Mouse (Mus musculus) bone marrow macrophage, adult 2 months (primary cell): ENCODE measurements around the gene Pou6f2. TPM values are rescaled to one million over a fixed set of nuclear protein-coding genes. Genes with fewer than 3 reads are reported as not detected.

Experiments used
- H3K27ac ChIP-seq: 2 replicates; pipeline ENCODE4 v1.5.1; 2012; ENCODE audit warnings: low read depth, low read length; ENCODE audit not compliant: insufficient read depth
- H3K4me1 ChIP-seq: 2 replicates; pipeline ENCODE4 v1.6.1; 2012; ENCODE audit warnings: low read length; ENCODE audit not compliant: control insufficient read depth, insufficient read depth
- H3K4me3 ChIP-seq: 2 replicates; pipeline ENCODE4 v1.5.1; 2012; ENCODE audit warnings: mild to moderate bottlenecking, low read length, moderate library complexity; ENCODE audit not compliant: insufficient read depth
- CTCF ChIP-seq: IDR thresholded peaks from 2 replicates; pipeline ENCODE4 v1.5.1; 2012; ENCODE audit warnings: low read depth, mild to moderate bottlenecking, low read length, moderate library complexity
- POLR2A ChIP-seq: IDR thresholded peaks from 2 replicates; pipeline ENCODE4 v1.6.1; 2012; ENCODE audit warnings: mild to moderate bottlenecking, low read depth, low read length, borderline replicate concordance
- polyA plus RNA-seq: library from polyadenylated mRNA; stranded (reverse); fragments of >200 nt; gene quantifications from 2 replicates; pipeline ENCODE4 v1.2.4, GENCODE M21; 2012; ENCODE audit not compliant: missing spikeins, insufficient read depth, insufficient read length

Gene Pou6f2
- polyA plus RNA-seq = not detected in 2 replicates

DNA sequence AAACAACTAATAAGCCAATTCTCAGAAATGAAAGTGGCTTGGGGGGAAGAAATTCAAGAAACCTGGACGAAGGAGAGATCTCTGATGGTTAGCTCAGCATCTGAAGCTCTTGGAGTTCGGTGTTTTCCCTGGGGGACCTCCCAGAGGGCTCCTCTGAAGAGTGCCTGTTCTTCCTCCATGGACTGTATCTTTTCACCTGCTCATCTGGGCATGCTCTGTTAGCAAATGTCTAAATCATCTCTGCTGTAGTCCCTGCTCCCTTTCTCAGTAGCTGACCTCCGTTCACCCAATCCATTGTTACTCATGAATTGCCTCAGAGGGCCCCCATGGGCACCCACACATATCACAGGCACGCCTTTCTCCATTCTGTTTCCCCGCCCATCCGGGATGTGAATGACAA lies at the start of gene Pou6f2:
Gene Pou6f2 (minus strand): TSS at position 101 of the 400 bp plus-strand sequence.
- TF ChIP-seq CTCF = no peak
- no peak within 1 kb of the TSS for H3K4me3 ChIP-seq
- no peak within 1 kb of the TSS for H3K27ac ChIP-seq
- H3K4me1 ChIP-seq = no peaks in the 10 kb centered on the region

- H3K4me1 ChIP-seq = no peaks in the 10 kb centered on the region
- H3K4me3 ChIP-seq = no peak overlapping the region
- TF ChIP-seq CTCF (no peak), POLR2A (no peak)
- H3K27ac ChIP-seq = no peak overlapping the region
Observed at GRCm38 (mm10) chr13:18439858-18440257, 42.4 kb upstream of the Pou6f2 start.

DNA sequence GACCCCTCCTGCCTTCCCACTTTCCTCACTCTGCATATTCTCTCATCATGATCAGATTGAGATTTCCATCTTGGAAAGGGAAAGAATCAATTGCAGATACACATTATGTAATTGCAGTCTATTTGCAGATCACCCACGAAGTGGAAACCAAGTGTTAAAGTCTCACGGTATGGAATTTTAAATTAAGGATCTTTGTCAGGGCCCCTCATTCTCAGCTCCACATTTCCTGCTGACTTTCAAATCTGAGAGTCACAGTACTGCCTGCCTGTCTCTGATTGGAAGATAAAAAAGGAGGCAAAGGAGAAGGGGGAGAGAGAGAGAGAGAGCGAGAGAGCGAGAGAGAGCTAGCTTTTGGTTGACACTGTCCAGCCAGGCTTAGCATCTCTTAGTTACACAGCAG lies 9.8 kb downstream of the Pou6f2 start:
- no peak overlapping the region for H3K4me3 ChIP-seq
- TF ChIP-seq POLR2A = no peak
- TF ChIP-seq CTCF = no peak
- H3K27ac ChIP-seq = no peak overlapping the region
- no peaks in the 10 kb centered on the region for H3K4me1 ChIP-seq

DNA sequence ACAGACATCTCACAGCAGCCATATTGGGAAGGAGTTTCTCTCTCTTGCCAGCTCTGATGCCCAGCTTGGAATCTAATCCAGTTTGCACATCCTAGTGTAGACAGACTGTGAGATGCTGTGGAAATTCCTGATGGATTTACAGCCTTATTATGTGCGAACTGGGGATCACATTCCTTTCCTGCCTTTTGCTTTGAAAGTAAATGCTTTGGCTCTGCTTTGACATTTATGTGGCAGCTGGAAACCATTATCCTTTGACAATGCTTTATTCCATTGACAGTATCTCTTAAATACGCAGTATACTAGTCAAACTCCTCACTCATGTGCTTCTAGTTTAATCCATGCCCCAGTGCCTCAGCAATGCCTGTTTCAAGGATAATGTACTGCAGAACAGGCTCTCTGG lies 34.1 kb downstream of the Pou6f2 start:
- Histone ChIP-seq H3K27ac (no peak overlapping the region), H3K4me3 (no peak overlapping the region), H3K4me1 (no peaks in the 10 kb centered on the region)
- TF ChIP-seq POLR2A (no peak), CTCF (no peak)

DNA sequence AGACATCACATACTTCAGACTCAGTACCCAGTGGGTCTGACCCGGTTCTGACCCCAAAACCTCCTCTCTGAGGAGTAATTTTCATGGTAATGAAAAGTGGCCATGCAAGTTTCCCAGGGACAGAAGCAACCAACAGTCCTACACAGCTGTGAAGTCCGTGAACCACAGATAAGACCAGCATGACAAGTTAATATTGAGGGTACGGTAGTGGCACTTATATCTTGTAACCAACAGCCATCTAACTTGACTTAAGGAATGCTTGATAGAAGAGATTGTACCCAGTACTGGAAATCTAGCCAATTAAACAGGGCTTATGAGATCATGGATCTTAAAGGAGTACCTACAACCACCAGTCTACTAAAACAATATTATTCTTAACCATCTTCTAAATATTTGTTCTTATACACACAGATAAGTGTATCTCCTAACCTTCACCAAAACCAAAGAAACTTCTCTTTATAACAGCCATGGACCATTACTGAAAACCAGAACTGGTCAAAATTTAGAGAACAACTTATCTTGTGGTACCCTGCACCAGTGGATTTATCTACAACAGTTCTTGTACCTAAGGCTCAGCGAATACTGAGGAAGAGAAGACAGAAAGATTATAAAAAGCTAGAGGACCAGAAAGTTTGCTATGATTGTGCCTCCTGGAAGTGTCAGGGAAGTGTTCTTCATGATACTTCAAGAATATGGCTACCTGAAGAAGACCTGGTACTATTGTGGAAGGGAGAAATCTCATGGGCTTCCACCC lies 52.7 kb downstream of the Pou6f2 start:
- no peaks in the 10 kb centered on the region for H3K4me1 ChIP-seq
- no peak overlapping the region for H3K27ac ChIP-seq
- no peak for TF ChIP-seq POLR2A
- no peak for TF ChIP-seq CTCF
- no peak overlapping the region for H3K4me3 ChIP-seq

- no peak overlapping the region for H3K27ac ChIP-seq
- H3K4me1 ChIP-seq = no peaks in the 10 kb centered on the region
- TF ChIP-seq CTCF (no peak), POLR2A (no peak)
- H3K4me3 ChIP-seq = no peak overlapping the region
Observed at GRCm38 (mm10) chr13:18338910-18339501, 58.5 kb downstream of the Pou6f2 start.

- TF ChIP-seq CTCF (no peak), POLR2A (no peak)
- no peak overlapping the region for H3K27ac ChIP-seq
- H3K4me1 ChIP-seq = no peaks in the 10 kb centered on the region
- H3K4me3 ChIP-seq = no peak overlapping the region
Observed at GRCm38 (mm10) chr13:18338022-18338421, 59.5 kb downstream of the Pou6f2 start.

DNA sequence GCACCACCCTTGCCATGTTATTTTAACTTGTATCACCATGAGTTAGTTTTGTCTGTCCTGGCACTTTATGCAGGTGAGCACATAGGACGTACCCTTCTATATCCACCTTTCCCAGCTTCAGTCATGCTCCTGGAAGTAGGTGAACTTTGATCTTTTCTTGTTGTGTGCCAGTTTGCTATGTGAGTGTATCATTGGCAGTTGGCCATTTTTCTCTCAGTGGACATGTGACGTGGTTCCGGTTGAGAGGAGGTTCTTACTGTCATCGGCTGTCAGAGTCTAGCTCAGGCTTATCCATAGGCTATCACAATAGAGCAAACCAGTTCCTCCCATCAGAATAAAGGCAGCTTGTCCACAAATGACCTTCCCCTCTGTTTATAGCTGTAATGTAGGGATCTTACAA lies 63.5 kb downstream of the Pou6f2 start:
- TF ChIP-seq POLR2A (no peak), CTCF (no peak)
- Histone ChIP-seq H3K4me3 (no peak overlapping the region), H3K4me1 (no peaks in the 10 kb centered on the region), H3K27ac (no peak overlapping the region)

- TF ChIP-seq CTCF (no peak), POLR2A (no peak)
- Histone ChIP-seq H3K4me3 (no peak overlapping the region), H3K27ac (no peak overlapping the region), H3K4me1 (no peaks in the 10 kb centered on the region)
Observed at GRCm38 (mm10) chr13:18332596-18332995, 64.9 kb downstream of the Pou6f2 start.

DNA sequence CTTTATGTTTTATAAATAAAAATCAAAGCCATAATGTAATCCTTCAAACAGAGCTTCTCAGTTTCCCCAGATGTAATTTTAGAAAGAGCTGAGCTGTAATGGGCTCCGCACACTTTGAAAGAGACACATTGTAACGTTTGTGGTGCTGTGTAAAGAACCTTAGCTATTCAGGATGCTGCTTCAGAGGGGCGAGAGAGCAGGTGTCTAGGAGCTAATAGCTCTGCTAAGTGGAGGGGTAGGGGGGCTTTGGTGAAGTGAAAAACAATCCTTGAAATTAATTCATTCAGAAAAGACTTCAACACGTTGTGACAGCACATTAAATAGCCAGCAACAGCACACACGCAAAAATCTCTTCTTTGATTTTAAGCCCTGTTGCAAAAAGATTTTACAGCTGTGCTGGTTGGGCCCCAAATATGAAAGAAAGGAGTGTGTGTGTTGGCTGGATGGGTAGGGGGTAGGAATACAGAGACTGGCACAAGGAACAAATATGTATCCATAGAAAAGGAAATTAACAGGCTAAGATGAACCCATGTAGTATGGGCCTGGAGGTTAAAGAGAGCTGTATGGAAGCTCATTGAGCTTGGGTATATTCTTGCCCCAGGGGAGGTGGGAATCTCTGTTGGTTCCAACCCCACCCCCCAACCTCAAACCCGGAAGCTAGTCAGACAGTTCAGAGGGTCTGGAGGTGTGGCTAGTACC lies 73.4 kb downstream of the Pou6f2 start:
- Histone ChIP-seq H3K4me3 (no peak overlapping the region), H3K4me1 (no peaks in the 10 kb centered on the region), H3K27ac (no peak overlapping the region)
- TF ChIP-seq POLR2A = no peak
- no peak for TF ChIP-seq CTCF
